Comparison of ENCODE assay signal across 10 mouse cellular contexts in the genomic region with DNA sequence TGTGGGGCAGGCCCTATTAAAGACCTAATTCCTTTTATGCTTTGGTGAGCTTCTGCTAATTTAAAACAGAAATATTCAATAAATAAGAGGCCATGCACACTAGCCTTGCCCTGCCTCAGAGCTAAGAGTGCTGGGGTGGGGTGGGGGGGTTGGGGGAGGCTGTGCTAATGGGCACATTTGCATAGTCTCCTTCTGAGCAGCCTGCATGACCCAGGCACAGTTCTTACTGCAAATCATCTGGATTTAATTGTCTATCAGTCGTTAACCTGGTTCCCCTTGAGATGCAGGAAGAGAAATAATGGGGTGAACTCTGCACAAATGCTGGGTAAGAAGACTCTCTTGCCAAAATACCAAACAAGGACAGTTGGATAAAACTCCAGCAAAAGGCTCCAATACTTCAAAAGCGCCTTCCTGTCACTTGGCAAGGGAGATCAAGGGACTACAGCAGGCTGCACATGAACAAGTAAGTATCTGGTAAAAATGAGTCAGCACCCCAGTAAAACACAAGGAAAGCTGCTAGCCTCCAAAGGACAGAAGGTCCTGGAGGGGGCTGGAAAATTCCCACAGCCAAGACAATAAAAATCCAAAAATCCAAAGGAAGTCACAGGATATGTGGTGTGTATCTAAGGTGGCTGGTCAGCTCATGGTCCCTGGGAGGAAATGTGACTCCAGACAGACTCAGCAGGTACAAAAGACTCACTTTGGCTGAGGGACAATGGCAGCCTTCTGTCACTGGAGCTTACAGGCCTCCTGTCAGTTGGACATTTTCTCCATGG. TPM values are rescaled to one million over a fixed set of nuclear protein-coding genes. Genes with fewer than 3 reads are reported as not detected.
DNase-seq lines count a peak whose midpoint lies in the region; ATAC-seq and TF ChIP-seq lines count a peak whose summit lies in the region.
"Had no signal": no experiment of that assay in that cellular context is flagged by ENCODE, and none has a peak within 500 bp of the region (broad histone marks: within the 10 kb centered on the region; RNA-seq: fewer than 3 reads in every experiment).

No protein-coding gene starts in this region.

- 41% methylated on average over 2 of the region's 2 CpGs for WGBS in lung, embryonic 14.5 days
- WGBS in lung, adult 2 months: 53% methylated on average over 2 of the region's 2 CpGs
- WGBS in limb, embryonic 12.5 days: 26% methylated on average over 2 of the region's 2 CpGs

- DNase-seq in adrenal gland, adult (ENCODE audit: inconsistent age in 2 of 2, low spot score in 1 of 2): peak; percentile 64 to 84
- DNase-seq in adrenal gland, postnatal 25 days: no peak
- peak; percentile 51 for DNase-seq in lung, embryonic 14.5 days
- no peak for DNase-seq in lung, adult 2 months
- peak; percentile 72 to 73 for DNase-seq in cerebellum, postnatal 10 days
- no peak for DNase-seq in frontal cortex, postnatal 10 days (ENCODE audit: low spot score in 2 of 2)
- no peak for DNase-seq in urinary bladder, postnatal 4 days (ENCODE audit: low spot score in 2 of 2)
- DNase-seq: kidney, postnatal 10 days had no signal

- H3K4me2 ChIP-seq in lung, embryonic 14.5 days: no peak overlapping the region
- no peak overlapping the region for H3K4me2 ChIP-seq in limb, embryonic 12.5 days
- H3K4me2 ChIP-seq: liver, embryonic 12.5 days had no signal

- no peak for TF ChIP-seq POLR2A in lung, adult 2 months (IDR thresholded peaks at IDR 0.05; ENCODE audit: borderline replicate concordance, extremely low read depth, low read depth, low read length)

- no peak overlapping the region for H3K4me3 ChIP-seq in lung, embryonic 14.5 days (ENCODE audit: low read depth, low read length)
- no peak overlapping the region for H3K4me3 ChIP-seq in lung, adult 2 months (replicated peaks; ENCODE audit: extremely low read depth, low read depth, low read length)
- no peak overlapping the region for H3K4me3 ChIP-seq in limb, embryonic 12.5 days (replicated peaks)
- H3K4me3 ChIP-seq: liver, embryonic 12.5 days had no signal

- no peak overlapping the region for H3K27ac ChIP-seq in lung, embryonic 14.5 days (ENCODE audit: low read depth)
- H3K27ac ChIP-seq in limb, embryonic 12.5 days: peak overlapping the region; percentile 69
- H3K27ac ChIP-seq: liver, embryonic 12.5 days had no signal

- ATAC-seq in lung, embryonic 14.5 days (ENCODE audit: insufficient read depth): no peak; the same call in 1 of the 2 replicates
- peak; percentile 82; the same call in 1 of the 2 replicates for ATAC-seq in limb, embryonic 12.5 days (ENCODE audit: insufficient number of reproducible peaks, insufficient read depth, low FRiP score, low TSS enrichment, low read depth)
- ATAC-seq: liver, embryonic 12.5 days had no signal

- H3K36me3 ChIP-seq in lung, embryonic 14.5 days (ENCODE audit: insufficient read depth): peaks cover 14% of the 10 kb centered on the region; the same call in 1 of the 2 replicates
- peaks cover 9% of the 10 kb centered on the region; the same call in 1 of the 2 replicates for H3K36me3 ChIP-seq in limb, embryonic 12.5 days

- no peaks in the 10 kb centered on the region for H3K9me3 ChIP-seq in lung, embryonic 14.5 days (ENCODE audit: low read depth, low read length)
- no peaks in the 10 kb centered on the region for H3K9me3 ChIP-seq in limb, embryonic 12.5 days
- H3K9me3 ChIP-seq: liver, embryonic 12.5 days had no signal

- H3K9ac ChIP-seq in lung, embryonic 14.5 days: no peak overlapping the region
- H3K9ac ChIP-seq in limb, embryonic 12.5 days (replicated peaks): no peak overlapping the region
- H3K9ac ChIP-seq: liver, embryonic 12.5 days had no signal

- no peaks in the 10 kb centered on the region for H3K27me3 ChIP-seq in lung, embryonic 14.5 days (ENCODE audit: insufficient read depth, low read length)
- no peaks in the 10 kb centered on the region for H3K27me3 ChIP-seq in limb, embryonic 12.5 days
- H3K27me3 ChIP-seq: liver, embryonic 12.5 days had no signal

- no peaks in the 10 kb centered on the region for H3K4me1 ChIP-seq in lung, embryonic 14.5 days (ENCODE audit: insufficient read depth)
- H3K4me1 ChIP-seq in lung, adult 2 months (ENCODE audit: control insufficient read depth, insufficient read depth, low read length): peaks cover 7% of the 10 kb centered on the region
- peaks cover 23% of the 10 kb centered on the region for H3K4me1 ChIP-seq in limb, embryonic 12.5 days (replicated peaks)

- no peak for TF ChIP-seq CTCF in lung, embryonic 14.5 days (IDR thresholded peaks at IDR 0.05; ENCODE audit: low read depth)
- TF ChIP-seq CTCF in lung, adult 2 months (IDR thresholded peaks at IDR 0.05; ENCODE audit: insufficient read depth, low read length): no peak

RNA-seq across cellular contexts. Expression of a gene that starts 47.3 kb away (rescaled TPM):
- 19.0 and 22.8 TPM in 2 replicates for total RNA-seq in adrenal gland, postnatal 25 days (2021)
- 23.3 and 24.8 TPM in 2 replicates for polyA plus RNA-seq in lung, embryonic 14.5 days (2014; fragmentation: Nextera tagmentation; extraction: Ambion mirVana)
- polyA plus RNA-seq in lung, adult 2 months (2012; rRNA removed): 7.7 and 12.4 TPM in 2 replicates
- 17.2 and 17.6 TPM in 2 replicates for polyA plus RNA-seq in limb, embryonic 12.5 days (2016; fragmentation: Nextera tagmentation; extraction: Ambion mirVana)

RNA-seq across cellular contexts. Expression of a gene that starts 47.4 kb away (rescaled TPM):
- 5.1 and 5.2 TPM in 2 replicates for total RNA-seq in adrenal gland, postnatal 25 days (2021)
- polyA plus RNA-seq in lung, embryonic 14.5 days (2014; fragmentation: Nextera tagmentation; extraction: Ambion mirVana): 5.5 and 6.3 TPM in 2 replicates
- 2.1 and 2.5 TPM in 2 replicates for polyA plus RNA-seq in lung, adult 2 months (2012; rRNA removed)
- 7.4 and 9.4 TPM in 2 replicates for polyA plus RNA-seq in limb, embryonic 12.5 days (2016; fragmentation: Nextera tagmentation; extraction: Ambion mirVana)

Comparison
In these comparisons a context has a peak if more than half of its experiments do, and no peak if none do; other contexts are left out.
1. DNase-seq: peak in adrenal gland, adult (2 of 2), lung, embryonic 14.5 days (single experiment) and cerebellum, postnatal 10 days (2 of 2); none in adrenal gland, postnatal 25 days (single experiment), lung, adult 2 months (single experiment), frontal cortex, postnatal 10 days (0 of 2) and urinary bladder, postnatal 4 days (0 of 2).